Mouse (Mus musculus) ovary, adult 18-20 months (tissue): ENCODE measurements around the gene Idh1.

Source experiments
- DNase-seq: peaks from one replicate; pipeline ENCODE4 v3.0.0; 2022; ENCODE audit warnings: low spot score, mixed read lengths

The Idh1 gene

GRCm38 (mm10) chr1:65112807-65113196 lies 73.5 kb downstream of the Idh1 start:
- no peak for DNase-seq

GRCm38 (mm10) chr1:65112031-65112806 lies 74.1 kb downstream of the Idh1 start:
- DNase-seq = peak; percentile 49

GRCm38 (mm10) chr1:65109756-65110435 lies 76.4 kb downstream of the Idh1 start:
- no peak for DNase-seq

- no peak for DNase-seq
These were observed 77.1 kb downstream of the Idh1 start for GRCm38 (mm10) chr1:65109196-65109595.
